Mouse (Mus musculus) yolk sac, embryonic 10.5 days (tissue): ENCODE measurements around the gene Cbl.
"Not testable (repeated sequence)": the region's sequence is repeated elsewhere in the genome, so short reads cannot be mapped to it uniquely, and the experiment has no call there.

ENCODE experiments used
- DNase-seq: peaks from one replicate; pipeline ENCODE4 v3.0.0-alpha.2; 2017; ENCODE audit warnings: low spot score

Cbl gene

GRCm38 (mm10) chr9:44129633-44130032 lies 104.2 kb downstream of the Cbl start:
- no peak for DNase-seq

- no peak for DNase-seq
Measured at GRCm38 (mm10) chr9:44127351-44127801, 106.5 kb downstream of the Cbl start.

GRCm38 (mm10) chr9:44126746-44127145 lies 107.1 kb downstream of the Cbl start:
- DNase-seq = no peak

GRCm38 (mm10) chr9:44125546-44126428 lies 108.1 kb downstream of the Cbl start:
- peak; percentile 73 for DNase-seq

- DNase-seq = no peak
Measured at GRCm38 (mm10) chr9:44125026-44125425, 108.8 kb downstream of the Cbl start.

GRCm38 (mm10) chr9:44124317-44124716 lies 109.5 kb downstream of the Cbl start:
- DNase-seq = no peak

GRCm38 (mm10) chr9:44119948-44120465 lies 113.8 kb downstream of the Cbl start:
- no peak for DNase-seq

GRCm38 (mm10) chr9:44119011-44119410 lies 114.8 kb downstream of the Cbl start:
- no peak for DNase-seq

- DNase-seq = no peak
Measured at GRCm38 (mm10) chr9:44116182-44116581, 117.7 kb downstream of the Cbl start.

- DNase-seq = no peak
Measured at GRCm38 (mm10) chr9:44115599-44115998, 118.2 kb downstream of the Cbl start.

- DNase-seq = peak; percentile 53
Measured at GRCm38 (mm10) chr9:44114453-44114852, 119.4 kb downstream of the Cbl start.

- DNase-seq = peak; percentile 97
Measured at GRCm38 (mm10) chr9:44113105-44113789, 120.6 kb downstream of the Cbl start, which contains the start of the genes Gm49380 and Rnf26. Gene Gm49380, minus strand, starts transcription at chr9:44113500. Gene Rnf26, minus strand, starts transcription at chr9:44113517.

- DNase-seq = not testable (repeated sequence)
Measured at GRCm38 (mm10) chr9:44111909-44112308, 121.9 kb downstream of the Cbl start.

GRCm38 (mm10) chr9:44109360-44110095 lies 124.3 kb downstream of the Cbl start:
- peak; percentile 50 for DNase-seq

- no peak for DNase-seq
Measured at GRCm38 (mm10) chr9:44108269-44109055, 125.4 kb downstream of the Cbl start.

GRCm38 (mm10) chr9:44107557-44108179 lies 126.2 kb downstream of the Cbl start:
- no peak for DNase-seq

- no peak for DNase-seq
Measured at GRCm38 (mm10) chr9:44107110-44107509, 126.7 kb downstream of the Cbl start, which contains the start of gene C1qtnf5. Gene C1qtnf5, plus strand, starts transcription at chr9:44107245.

GRCm38 (mm10) chr9:44106596-44106995 lies 127.3 kb downstream of the Cbl start:
- no peak for DNase-seq

GRCm38 (mm10) chr9:44106182-44106581 lies 127.7 kb downstream of the Cbl start:
- no peak for DNase-seq

GRCm38 (mm10) chr9:44105781-44106180 lies 128.1 kb downstream of the Cbl start:
- no peak for DNase-seq

- DNase-seq = no peak
Measured at GRCm38 (mm10) chr9:44104881-44105280, 129.0 kb downstream of the Cbl start.
